In genomic region chr5:129332014-129332413, GRCm38 (mm10) we compare ENCODE assay signal across 17 mouse cellular contexts.
DNase-seq lines count a peak whose midpoint lies in the region; ATAC-seq and TF ChIP-seq lines count a peak whose summit lies in the region.
"Had no signal": no experiment of that assay in that cellular context is flagged by ENCODE, and none has a peak within 500 bp of the region (broad histone marks: within the 10 kb centered on the region; RNA-seq: fewer than 3 reads in every experiment).

No protein-coding gene starts in this region.

- H3K27me3 ChIP-seq in kidney, postnatal 0 days (ENCODE audit: insufficient read depth, low read length), result no peaks in the 10 kb centered on the region
- H3K27me3 ChIP-seq in kidney, embryonic 16.5 days (ENCODE audit: insufficient read depth, low read length), result no peaks in the 10 kb centered on the region
- no peaks in the 10 kb centered on the region for H3K27me3 ChIP-seq in testis, adult 2 months (ENCODE audit: control insufficient read depth, insufficient read depth, low read length)
- H3K27me3 ChIP-seq: forebrain, embryonic 15.5 days; midbrain, embryonic 12.5 days had no signal

- no peaks in the 10 kb centered on the region for H3K4me1 ChIP-seq in kidney, postnatal 0 days (replicated peaks; ENCODE audit: insufficient read depth, low read length)
- H3K4me1 ChIP-seq in kidney, embryonic 16.5 days (ENCODE audit: insufficient read depth, low read length), result no peaks in the 10 kb centered on the region
- no peaks in the 10 kb centered on the region for H3K4me1 ChIP-seq in testis, adult 2 months (ENCODE audit: control insufficient read depth, insufficient read depth, low read length)
- H3K4me1 ChIP-seq: midbrain, embryonic 12.5 days had no signal

- ATAC-seq in kidney, postnatal 0 days (replicated peaks; ENCODE audit: low FRiP score, low read depth), result no peak
- ATAC-seq in kidney, embryonic 16.5 days (ENCODE audit: low FRiP score, low TSS enrichment), result no peak

- H3K9ac ChIP-seq in kidney, postnatal 0 days (ENCODE audit: low read depth, low read length), result no peak overlapping the region
- no peak overlapping the region for H3K9ac ChIP-seq in kidney, embryonic 16.5 days (replicated peaks; ENCODE audit: low read length)
- H3K9ac ChIP-seq: forebrain, embryonic 15.5 days; limb, embryonic 15.5 days; midbrain, embryonic 12.5 days had no signal

- no peak overlapping the region for H3K4me2 ChIP-seq in kidney, postnatal 0 days (ENCODE audit: low read length)
- H3K4me2 ChIP-seq in kidney, embryonic 16.5 days (replicated peaks; ENCODE audit: low read depth, low read length), result no peak overlapping the region
- H3K4me2 ChIP-seq: forebrain, embryonic 15.5 days; heart, embryonic 11.5 days; limb, embryonic 15.5 days; midbrain, embryonic 12.5 days had no signal

- H3K27ac ChIP-seq in kidney, postnatal 0 days, result no peak overlapping the region
- H3K27ac ChIP-seq in kidney, embryonic 16.5 days (ENCODE audit: low read length), result no peak overlapping the region
- no peak overlapping the region for H3K27ac ChIP-seq in testis, adult 2 months (ENCODE audit: control insufficient read depth, insufficient read depth, low read depth, low read length)
- H3K27ac ChIP-seq: forebrain, embryonic 15.5 days; limb, embryonic 15.5 days; midbrain, embryonic 12.5 days had no signal

- peak; percentile 38; the same call in 1 of the 2 replicates for TF ChIP-seq CTCF in kidney, postnatal 0 days (IDR thresholded peaks at IDR 0.05; ENCODE audit: low read depth)
- TF ChIP-seq CTCF in testis, adult 2 months (IDR thresholded peaks at IDR 0.05; ENCODE audit: control insufficient read depth, insufficient read depth, insufficient replicate concordance, low read depth, low read length), result peak; percentile 64; the same call in 1 of the 2 replicates

- H3K9me3 ChIP-seq in kidney, postnatal 0 days (replicated peaks; ENCODE audit: low read length), result no peaks in the 10 kb centered on the region
- H3K9me3 ChIP-seq in kidney, embryonic 16.5 days (ENCODE audit: low read length), result peaks cover 4% of the 10 kb centered on the region; the same call in 1 of the 2 replicates
- H3K9me3 ChIP-seq: forebrain, embryonic 15.5 days; limb, embryonic 15.5 days had no signal

- no peaks in the 10 kb centered on the region for H3K36me3 ChIP-seq in kidney, postnatal 0 days (ENCODE audit: insufficient read depth, low read length)
- no peaks in the 10 kb centered on the region for H3K36me3 ChIP-seq in kidney, embryonic 16.5 days (ENCODE audit: insufficient read depth, low read length)
- no peaks in the 10 kb centered on the region for H3K36me3 ChIP-seq in testis, adult 2 months (ENCODE audit: control insufficient read depth, insufficient read depth, low read length)
- H3K36me3 ChIP-seq: forebrain, embryonic 15.5 days; limb, embryonic 15.5 days; midbrain, embryonic 12.5 days had no signal

- no peak overlapping the region for H3K4me3 ChIP-seq in kidney, postnatal 0 days (replicated peaks; ENCODE audit: low read depth, low read length)
- H3K4me3 ChIP-seq in kidney, embryonic 16.5 days (ENCODE audit: low read length), result no peak overlapping the region
- no peak overlapping the region for H3K4me3 ChIP-seq in testis, adult 2 months (ENCODE audit: control insufficient read depth, low read depth, low read length)
- H3K4me3 ChIP-seq: forebrain, embryonic 15.5 days; limb, embryonic 15.5 days; midbrain, embryonic 12.5 days had no signal

- 90% methylated on average over 3 of the region's 3 CpGs for WGBS in kidney, postnatal 0 days
- WGBS in kidney, embryonic 16.5 days, result 94% methylated on average over 3 of the region's 3 CpGs

- no peak for TF ChIP-seq POLR2A in testis, adult 2 months (IDR thresholded peaks at IDR 0.05; ENCODE audit: control insufficient read depth, low read depth, low read length)

- DNase-seq in kidney, postnatal 0 days (ENCODE audit: low spot score), result no peak
- DNase-seq in testis, postnatal 10 days (ENCODE audit: low spot score), result no peak
- DNase-seq in NIH3T3 (ENCODE audit: low read depth), result peak; percentile 14
- DNase-seq in mesoderm, embryonic 11.5 days (ENCODE audit: low read depth, low spot score), result peak; percentile 26
- no peak for DNase-seq in gastrocnemius, postnatal 10 days
- DNase-seq in kidney, postnatal 36 days, result no peak
- DNase-seq: cerebellum, postnatal 36 days; gastrocnemius, postnatal 25 days; heart, postnatal 4 days; kidney, adult 11 months; lung, postnatal 14 days had no signal

Comparison
In these comparisons a context has a peak if more than half of its experiments do, and no peak if none do; other contexts are left out.
1. DNase-seq: peak in NIH3T3 (single experiment) and mesoderm, embryonic 11.5 days (single experiment); none in kidney, postnatal 0 days (single experiment), testis, postnatal 10 days (single experiment), gastrocnemius, postnatal 10 days (single experiment) and kidney, postnatal 36 days (0 of 2).